Mouse (Mus musculus) heart, embryonic 13.5 days (tissue): Measurements from ENCODE around the gene Sema4g. TPM values are rescaled to one million over a fixed set of nuclear protein-coding genes. Genes with fewer than 3 reads are reported as not detected.

Experiments
- polyA plus RNA-seq: library from polyadenylated mRNA; unstranded; fragments of >200 nt; fragmentation: Nextera tagmentation; extraction: Ambion mirVana; gene quantifications from 2 replicates; pipeline ENCODE4 v1.2.1, GENCODE M21; 2015

Sema4g gene
- polyA plus RNA-seq, 1 experiment from 2014 or later: 0.60 TPM

Other genes starting within 250 kb of the Sema4g start
- gene Pax2, start 233.1 kb upstream of the Sema4g start, polyA plus RNA-seq: not detected in 2 replicates
- gene Slf2, start 58.0 kb upstream of the Sema4g start, polyA plus RNA-seq: 27.2 and 29.7 TPM in 2 replicates
- 16.3 and 16.7 TPM in 2 replicates for gene Twnk, start 16.6 kb downstream of the Sema4g start, polyA plus RNA-seq
- gene Mrpl43, start 17.3 kb downstream of the Sema4g start, polyA plus RNA-seq: 55.9 and 62.2 TPM in 2 replicates
- gene Lzts2, start 25.3 kb downstream of the Sema4g start, polyA plus RNA-seq: 39.3 and 39.9 TPM in 2 replicates
- gene Pdzd7, start 56.6 kb downstream of the Sema4g start, polyA plus RNA-seq: 0.15 TPM in 1 of 2 replicates, not detected in the other
- gene Sfxn3, start 58.4 kb downstream of the Sema4g start, polyA plus RNA-seq: 17.6 and 19.6 TPM in 2 replicates
- 5.8 and 6.5 TPM in 2 replicates for gene Kazald1, start 86.1 kb downstream of the Sema4g start, polyA plus RNA-seq
- gene Tlx1, start 161.6 kb downstream of the Sema4g start, polyA plus RNA-seq: 0.11 and 0.23 TPM in 2 replicates
- not detected in 2 replicates for gene Lbx1, start 246.7 kb downstream of the Sema4g start, polyA plus RNA-seq